Mouse (Mus musculus) c-Kit-positive CD71-positive TER-119-positive erythroid progenitor cells, embryonic 14.5 days (primary cell): ENCODE data around the gene Caprin1.
A peak's percentile ranks its signal among the peaks of the same experiment; 100 is the strongest.

Source experiments
- DNase-seq: peaks from one replicate; pipeline ENCODE4 v3.0.0-alpha.2; 2013; ENCODE audit warnings: low spot score

Caprin1 gene

DNA sequence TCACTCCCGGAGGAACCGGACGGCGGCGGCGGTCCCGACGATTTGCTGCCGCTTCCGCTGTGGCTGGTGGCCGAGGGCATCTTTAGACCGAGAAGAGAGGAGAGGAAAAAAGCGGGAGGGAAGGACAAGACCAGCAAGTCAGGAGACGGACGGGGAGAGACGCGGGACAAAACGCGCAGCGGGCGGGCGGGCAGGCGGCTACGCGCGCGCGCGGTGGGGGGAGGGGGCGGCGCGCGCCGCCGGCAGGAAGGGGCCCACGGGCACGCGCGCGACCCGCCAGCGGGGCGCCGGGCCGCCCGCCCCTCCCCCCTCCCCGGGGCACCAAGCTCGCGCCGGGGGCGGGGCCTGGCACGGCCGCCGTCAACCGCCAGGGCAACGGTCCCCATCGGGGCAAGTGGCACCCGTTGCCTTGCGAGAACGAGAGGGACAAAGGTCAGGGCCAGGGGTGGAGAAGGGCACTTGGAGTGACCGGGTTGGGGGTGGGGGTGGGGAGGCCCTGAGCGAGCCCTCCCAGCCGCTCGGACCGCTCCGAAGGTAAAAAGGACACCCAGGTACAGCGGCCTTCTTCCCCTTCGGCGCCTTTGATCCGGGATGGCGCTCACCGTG lies 485 bp downstream of the Caprin1 start:
- DNase-seq, result peak; percentile 69

DNA sequence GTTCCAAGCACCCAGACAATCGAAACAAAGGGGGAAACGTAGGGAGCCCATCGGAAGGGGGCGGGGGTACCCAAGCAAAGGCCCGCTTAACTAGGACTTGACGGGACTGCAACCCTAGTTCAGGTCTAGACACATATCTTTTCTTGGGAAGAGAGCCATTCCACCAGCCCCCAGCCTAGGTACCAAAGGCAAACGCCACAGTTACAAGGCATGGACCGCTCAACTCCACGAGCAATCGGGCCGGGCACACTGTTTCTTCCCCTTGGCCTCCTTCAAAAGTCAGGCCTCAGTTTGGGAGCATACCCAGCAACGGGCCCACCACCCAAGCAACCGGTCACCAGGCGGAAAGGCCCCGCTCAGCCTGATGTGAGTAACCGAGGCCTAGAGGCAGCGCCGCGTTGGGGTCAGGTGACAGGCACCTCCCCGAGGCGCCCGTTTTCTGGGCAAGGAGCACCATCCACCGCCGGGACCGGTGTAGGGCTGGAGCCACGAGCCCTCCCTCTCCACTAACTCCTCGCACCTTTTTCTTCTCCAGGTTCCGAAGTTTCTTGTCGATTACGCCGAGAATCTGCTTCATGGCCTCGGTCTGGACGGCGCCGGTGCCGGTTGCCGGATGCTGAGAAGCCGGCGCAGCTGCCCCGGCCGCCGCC lies 1.1 kb downstream of the Caprin1 start:
- peak; percentile 56 for DNase-seq

DNA sequence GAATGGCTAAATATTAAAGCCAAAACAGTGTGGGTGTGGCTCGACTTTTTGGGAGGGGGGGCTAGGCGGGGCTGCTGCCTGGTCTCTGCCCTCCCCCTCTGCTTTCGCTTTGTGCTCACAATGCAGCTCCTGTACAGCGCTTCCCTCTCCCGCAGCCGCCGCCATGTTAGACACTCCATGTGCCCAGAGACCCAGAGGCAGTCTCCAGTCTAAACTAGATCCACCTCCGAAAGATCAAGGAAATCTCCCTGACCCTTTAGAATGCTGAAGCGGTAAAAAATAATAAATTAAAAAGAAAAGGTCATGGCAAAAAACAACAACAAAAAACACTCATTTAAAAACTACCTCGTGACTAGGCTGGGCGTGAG lies 1.6 kb downstream of the Caprin1 start:
- DNase-seq, result peak; percentile 77

DNA sequence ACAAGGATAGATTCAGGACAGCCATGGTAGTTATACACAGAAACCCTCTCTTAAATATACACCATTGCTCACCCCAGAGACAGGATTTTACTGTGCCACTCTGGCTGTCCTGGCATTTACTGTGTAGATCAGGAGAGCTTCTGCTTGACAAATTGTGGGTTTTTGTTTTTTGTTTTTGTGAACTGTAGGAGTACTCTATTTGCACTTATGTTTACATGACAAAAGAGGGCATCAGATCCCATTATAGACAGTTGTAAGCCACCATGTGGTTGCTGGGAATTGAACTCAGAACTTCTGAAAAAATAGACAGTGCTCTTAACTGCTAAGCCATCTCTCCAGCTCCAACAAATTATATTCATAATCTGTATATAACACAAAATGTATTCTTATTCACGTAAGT lies 5.4 kb downstream of the Caprin1 start:
- DNase-seq, result no peak

GRCm38 (mm10) chr2:103785735-103786134 lies 11.7 kb downstream of the Caprin1 start:
- no peak for DNase-seq

- no peak for DNase-seq
These were observed 12.8 kb downstream of the Caprin1 start for GRCm38 (mm10) chr2:103784621-103785020.

GRCm38 (mm10) chr2:103762492-103762891 lies 35.0 kb downstream of the Caprin1 start:
- DNase-seq, result no peak

DNA sequence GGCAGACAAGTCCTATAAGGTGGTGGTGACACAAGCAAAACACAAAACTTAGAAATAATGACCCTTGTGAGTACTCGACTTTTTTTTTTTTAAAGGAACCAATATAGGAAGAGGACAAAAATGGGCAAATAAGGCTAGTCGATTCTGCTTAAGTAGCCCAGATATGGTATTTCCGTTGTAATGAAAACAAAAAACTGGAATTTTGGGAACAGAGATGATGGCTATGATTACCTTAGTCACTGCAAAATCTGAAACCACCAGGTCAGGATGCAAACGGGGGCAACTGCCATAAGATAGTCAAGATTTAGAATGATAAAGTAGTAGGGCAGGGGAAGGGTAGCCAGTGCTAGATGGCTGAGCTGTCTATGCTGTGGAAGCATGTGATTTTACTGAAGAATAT lies 35.5 kb downstream of the Caprin1 start:
- DNase-seq, result peak; percentile 15

GRCm38 (mm10) chr2:103760906-103761716 lies 36.3 kb downstream of the Caprin1 start, which contains the start of gene Nat10:
TSS of gene Nat10 (minus strand) at chr2:103761270.
- DNase-seq, result peak; percentile 96

DNA sequence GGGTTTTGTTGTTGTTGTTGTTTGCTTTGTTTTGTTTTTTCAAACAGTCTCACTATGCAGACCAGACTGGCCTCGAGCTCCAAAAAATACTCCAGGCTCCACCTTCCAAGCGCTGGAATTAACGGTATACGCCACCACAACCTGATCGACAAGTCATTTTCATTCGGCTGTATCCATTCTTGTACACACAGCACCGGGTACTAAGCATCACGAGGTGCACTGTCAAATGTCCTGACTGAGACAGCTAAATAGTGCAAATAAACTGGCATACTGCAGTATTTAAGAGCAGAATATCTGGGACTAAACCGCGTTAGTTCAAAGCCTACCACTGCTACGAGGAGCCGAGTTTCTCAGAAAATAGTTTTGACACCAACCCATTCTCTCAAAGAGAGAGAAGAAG lies 37.0 kb downstream of the Caprin1 start:
- DNase-seq, result peak; percentile 40

GRCm38 (mm10) chr2:103755458-103756085 lies 41.9 kb downstream of the Caprin1 start:
- DNase-seq, result no peak

DNA sequence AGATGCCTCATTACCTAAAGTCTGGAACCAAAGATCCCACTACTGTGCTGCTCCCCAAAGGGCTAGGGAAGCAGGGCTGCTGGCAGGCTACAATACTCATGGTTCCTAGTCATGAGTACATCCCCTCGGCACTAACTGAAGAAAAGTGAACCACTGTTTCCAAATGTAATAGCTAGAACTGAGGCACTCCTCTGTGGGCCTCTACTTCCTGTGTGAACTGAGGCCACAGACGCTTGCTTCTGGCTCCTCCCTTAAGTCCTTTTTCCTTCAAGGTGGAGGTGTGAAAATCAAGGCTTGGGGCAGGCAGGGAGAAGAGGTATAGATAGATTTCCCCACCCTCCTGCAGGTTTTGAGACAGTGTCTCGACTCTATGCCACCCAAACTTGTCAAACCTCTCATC lies 42.8 kb downstream of the Caprin1 start:
- DNase-seq, result no peak

DNA sequence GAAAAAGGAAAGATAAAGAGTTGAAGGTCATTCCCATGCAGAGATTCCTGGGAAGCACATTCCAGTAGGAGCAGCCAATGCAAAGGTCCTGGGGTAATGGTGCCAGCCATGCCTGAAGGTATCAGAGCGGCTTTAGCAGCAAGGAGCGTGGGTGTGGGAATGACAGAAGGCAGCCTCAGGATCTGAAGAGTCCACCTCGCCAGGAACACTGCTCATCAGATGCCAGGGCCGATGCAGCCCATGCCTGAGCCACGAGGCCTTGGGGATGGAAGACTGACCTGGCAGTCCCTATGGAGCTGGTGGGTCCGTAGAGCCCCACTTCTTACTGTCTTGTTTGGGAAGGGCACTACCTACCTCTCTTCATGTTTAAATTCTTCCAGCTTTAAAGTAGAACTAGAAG lies 45.7 kb downstream of the Caprin1 start:
- no peak for DNase-seq

DNA sequence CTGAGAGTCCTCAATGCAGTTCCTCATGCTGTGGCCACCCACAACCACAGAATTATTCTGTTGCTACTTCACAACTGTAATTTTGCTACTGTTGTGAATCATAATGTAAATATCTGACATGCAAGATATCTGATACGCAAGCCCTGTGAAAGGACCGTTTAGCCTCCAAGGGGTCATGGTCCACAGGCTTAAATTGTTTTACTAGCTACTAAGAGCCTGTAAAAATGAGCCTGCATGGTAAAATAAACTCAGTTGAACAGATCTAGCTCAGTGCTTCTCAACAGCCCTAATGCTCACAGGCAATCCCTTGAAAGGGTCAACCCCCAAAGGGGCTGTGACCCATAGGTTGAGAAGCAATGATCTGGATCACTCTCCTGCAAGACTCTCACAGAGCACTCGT lies 48.4 kb downstream of the Caprin1 start:
- DNase-seq, result no peak

DNA sequence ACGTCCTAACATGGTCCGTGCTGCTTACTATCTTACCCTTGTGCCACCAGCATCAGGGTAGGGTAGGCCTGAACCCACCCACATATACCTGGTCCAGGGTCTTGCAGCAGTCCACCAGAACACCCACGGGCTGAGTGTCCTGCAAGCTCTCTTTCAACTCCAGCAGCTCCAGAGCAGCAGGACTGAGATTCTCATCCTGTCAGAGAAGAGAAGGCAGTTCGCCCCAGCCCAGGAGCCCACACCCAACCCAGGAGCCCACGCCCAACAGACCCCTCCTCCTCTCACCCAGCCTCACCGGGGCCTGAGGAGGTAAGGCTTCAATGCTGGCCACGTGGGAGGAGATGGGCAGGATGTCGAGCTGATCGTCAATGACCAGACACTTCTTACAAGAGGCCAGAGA lies 49.6 kb downstream of the Caprin1 start:
- DNase-seq, result no peak

GRCm38 (mm10) chr2:103746761-103747160 lies 50.7 kb downstream of the Caprin1 start:
- DNase-seq, result no peak

DNA sequence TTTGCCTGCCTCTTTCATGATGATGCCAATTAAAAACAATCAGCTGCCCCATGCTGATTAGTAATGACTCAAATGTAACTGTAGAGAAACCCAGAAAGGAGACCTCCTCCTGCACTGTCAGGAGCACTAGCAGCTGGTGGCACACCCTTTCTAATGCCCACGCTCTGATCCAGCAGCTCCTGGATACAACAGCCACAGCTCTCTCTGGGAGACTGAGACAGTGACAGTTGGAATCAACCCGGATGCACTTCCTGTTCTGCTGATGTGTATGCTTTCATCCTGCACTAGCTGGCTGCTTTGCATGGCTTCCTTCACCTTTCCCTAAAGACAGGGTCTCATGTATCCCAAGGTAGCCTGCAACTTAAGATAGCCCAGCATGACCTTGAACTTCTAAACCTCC lies 51.4 kb downstream of the Caprin1 start:
- DNase-seq, result no peak

DNA sequence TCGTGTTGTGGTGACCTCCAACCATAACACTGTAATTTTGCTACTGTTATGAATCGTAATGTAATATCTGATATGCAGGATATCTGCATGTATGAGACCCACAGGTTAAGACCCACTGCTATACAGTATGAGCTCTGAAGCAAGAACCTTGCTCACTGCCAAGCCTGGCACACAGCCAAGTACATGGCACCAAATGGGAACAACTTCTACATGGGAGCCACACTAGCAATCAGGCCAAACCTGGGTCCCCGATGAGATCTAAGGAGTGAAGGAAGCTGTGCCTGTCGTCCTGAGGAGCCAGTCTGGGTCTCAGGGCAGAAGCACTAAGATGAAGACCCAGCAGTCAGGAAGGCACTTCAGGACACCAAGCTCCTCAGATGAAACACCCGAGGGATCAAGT lies 52.0 kb downstream of the Caprin1 start:
- no peak for DNase-seq

GRCm38 (mm10) chr2:103743988-103744387 lies 53.5 kb downstream of the Caprin1 start:
- peak; percentile 57 for DNase-seq

DNA sequence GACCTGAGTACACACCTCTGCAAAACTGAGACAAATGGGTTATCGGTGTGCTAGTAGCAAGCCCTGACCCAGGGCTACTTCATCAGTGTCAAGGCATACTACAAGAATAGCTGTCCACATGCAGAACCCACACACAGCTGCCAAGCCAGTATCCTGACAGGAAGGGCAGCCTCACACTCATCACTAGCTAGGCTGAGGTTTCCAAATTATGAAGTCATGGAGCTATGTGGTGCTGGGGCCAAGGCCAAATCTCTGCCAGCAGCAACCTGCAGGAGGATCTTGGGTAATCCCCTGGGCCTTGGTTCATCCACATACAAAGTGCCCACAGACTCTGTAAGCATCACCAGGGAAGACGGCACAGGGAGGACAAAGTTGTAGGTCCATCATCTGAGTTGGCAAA lies 53.9 kb downstream of the Caprin1 start:
- DNase-seq, result no peak

DNA sequence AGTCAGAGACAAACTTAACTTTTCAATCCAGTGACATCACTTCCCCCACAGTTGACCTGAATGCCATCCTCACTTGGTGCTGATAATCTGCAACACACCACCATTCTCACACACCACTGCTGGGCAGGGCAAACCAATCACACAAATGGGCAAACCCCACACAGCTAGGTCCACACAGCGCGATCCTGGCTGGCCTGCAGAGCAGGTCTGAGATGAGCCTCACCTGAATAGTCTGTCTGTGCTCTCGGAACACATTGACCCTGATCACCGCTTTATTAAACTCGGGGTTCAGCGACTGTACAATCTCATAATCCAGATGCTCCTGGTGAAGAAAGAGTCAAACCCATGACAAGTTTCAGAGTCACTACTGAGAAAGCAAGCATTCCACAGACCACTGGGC lies 54.6 kb downstream of the Caprin1 start:
- DNase-seq, result no peak

- DNase-seq, result no peak
These were observed 66.0 kb downstream of the Caprin1 start for GRCm38 (mm10) chr2:103731423-103731822.

- no peak for DNase-seq
These were observed 66.5 kb downstream of the Caprin1 start for GRCm38 (mm10) chr2:103730999-103731398.
